Mouse (Mus musculus) activated CD4-positive, CD25-positive, alpha-beta regulatory T cell, adult 4 months (primary cell): ENCODE results near the gene Sult2a3. TPM values are rescaled to one million over a fixed set of nuclear protein-coding genes. Genes with fewer than 3 reads are reported as not detected.
"Not testable (repeated sequence)": the region's sequence is repeated elsewhere in the genome, so short reads cannot be mapped to it uniquely, and the experiment has no call there.

Experiments
- ATAC-seq: one replicate; pipeline ENCODE4 v1.8.0; 2017
- polyA plus RNA-seq, 2 experiments: library from polyadenylated mRNA; unstranded; fragments of 100-300 nt; shearing (Covaris generic); gene quantifications; one replicate each; pipeline ENCODE4 v1.2.1; 2017

The Sult2a3 gene
- not detected for polyA plus RNA-seq

GRCm38 (mm10) chr7:14122944-14123343 lies at the start of gene Sult2a3:
Gene Sult2a3 (minus strand): TSS chr7:14123044.
- ATAC-seq: no peak

GRCm38 (mm10) chr7:14120436-14120835 lies 2.4 kb downstream of the Sult2a3 start:
- no peak for ATAC-seq

DNA sequence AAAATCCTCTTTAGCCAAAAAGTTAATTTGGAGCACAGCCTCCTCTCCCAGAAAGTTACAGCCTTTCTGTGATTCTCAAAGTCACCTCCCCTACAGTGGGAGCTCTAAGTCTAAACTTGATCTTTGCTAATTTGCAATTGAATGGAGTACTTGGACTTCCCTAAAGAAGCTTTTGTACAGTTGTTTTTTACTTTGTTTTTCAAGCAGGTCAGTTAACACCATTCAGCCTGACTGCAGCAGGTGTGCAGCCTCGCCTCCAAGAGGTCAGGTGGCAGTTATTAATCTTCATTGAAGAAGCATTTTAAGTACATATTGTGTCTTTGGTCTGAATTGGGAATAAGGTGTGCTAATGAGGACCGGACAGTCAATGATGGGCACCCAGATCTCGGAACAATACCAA lies 3.0 kb downstream of the Sult2a3 start:
- ATAC-seq: not testable (repeated sequence)

- ATAC-seq: no peak
Observed at GRCm38 (mm10) chr7:14116761-14117160, 6.1 kb downstream of the Sult2a3 start.

DNA sequence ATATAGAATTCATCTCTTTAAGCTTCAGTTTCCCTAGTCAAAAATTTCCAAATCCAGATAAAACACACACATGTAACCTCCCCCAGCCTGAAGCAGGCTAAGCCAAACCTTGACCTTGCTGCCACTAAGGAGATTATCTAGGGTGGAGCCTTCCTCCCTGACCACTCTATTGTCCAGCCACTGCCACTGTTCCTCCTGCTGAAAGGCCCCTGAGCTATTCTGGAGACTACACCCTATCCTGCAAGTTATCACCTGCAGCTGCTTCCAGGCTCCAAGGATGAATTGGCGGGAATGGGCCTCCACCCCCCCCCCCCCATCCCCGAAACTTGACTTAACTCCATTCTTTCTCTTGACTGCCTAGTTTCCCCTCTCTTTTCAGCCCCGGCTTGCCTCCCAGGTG lies 8.4 kb downstream of the Sult2a3 start:
- not testable (repeated sequence) for ATAC-seq

GRCm38 (mm10) chr7:14047821-14048220 lies 75.0 kb downstream of the Sult2a3 start:
- not testable (repeated sequence) for ATAC-seq

DNA sequence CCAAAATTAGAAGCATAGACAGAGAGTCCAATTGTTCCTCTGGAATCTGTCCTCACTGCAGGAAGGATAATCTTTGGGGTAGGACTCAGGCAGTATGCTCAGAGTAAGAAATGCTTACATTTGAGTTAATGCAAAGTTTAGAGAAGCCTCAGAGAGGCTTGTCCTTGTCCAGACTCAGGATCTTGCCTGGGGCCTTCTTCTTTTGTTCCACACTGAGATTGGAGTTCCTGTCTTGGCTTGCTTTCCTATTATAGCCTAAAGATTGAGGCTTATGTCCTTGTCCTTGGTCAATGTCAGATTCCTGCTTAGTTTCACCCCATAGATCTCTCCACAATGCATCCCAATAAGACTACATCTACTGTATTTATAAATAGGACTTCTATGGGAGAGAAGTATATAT lies 92.0 kb downstream of the Sult2a3 start:
- ATAC-seq: not testable (repeated sequence)

Other genes starting within 250 kb of the Sult2a3 start
- gene Sult2a4, start 133.4 kb downstream of the Sult2a3 start, polyA plus RNA-seq: not detected
- gene Sult2a6, start 131.8 kb upstream of the Sult2a3 start, polyA plus RNA-seq: not detected
- under 1 TPM in 1 of 2 experiments, not detected in 1; 0.38 TPM for gene Obox8, start 210.5 kb upstream of the Sult2a3 start, polyA plus RNA-seq